In genomic region chr3:138752056-138752455, GRCm38 (mm10) we compare ENCODE assay signal across 13 mouse cellular contexts.
"Had no signal": no experiment of that assay in that cellular context is flagged by ENCODE, and none has a peak within 500 bp of the region (broad histone marks: within the 10 kb centered on the region; RNA-seq: fewer than 3 reads in every experiment).

No protein-coding gene starts in this region.

- H3K27ac ChIP-seq: limb, embryonic 13.5 days; midbrain, embryonic 15.5 days had no signal

- H3K9ac ChIP-seq: limb, embryonic 13.5 days; lung, embryonic 14.5 days; midbrain, embryonic 15.5 days; neural tube, embryonic 13.5 days had no signal

- H3K4me2 ChIP-seq: limb, embryonic 13.5 days; lung, embryonic 14.5 days; midbrain, embryonic 11.5 days; midbrain, embryonic 15.5 days; neural tube, embryonic 13.5 days had no signal

- DNase-seq: left cerebral cortex, postnatal 4 days; lung, embryonic 14.5 days; lung, postnatal 10 days; lung, postnatal 4 days; retina, postnatal 1 day; right cerebral cortex, postnatal 4 days; spleen, adult 18-20 months; thymus, adult 2 months; thymus, postnatal 25 days had no signal

- H3K4me3 ChIP-seq: limb, embryonic 13.5 days; midbrain, embryonic 15.5 days; neural tube, embryonic 13.5 days had no signal

- H3K36me3 ChIP-seq: limb, embryonic 13.5 days; midbrain, embryonic 15.5 days; neural tube, embryonic 13.5 days had no signal

- H3K27me3 ChIP-seq: limb, embryonic 13.5 days; midbrain, embryonic 15.5 days; neural tube, embryonic 13.5 days had no signal

- H3K9me3 ChIP-seq: limb, embryonic 13.5 days; midbrain, embryonic 15.5 days; neural tube, embryonic 13.5 days had no signal
